Mouse (Mus musculus) brown adipose tissue, adult 24 weeks (tissue): ENCODE results near the gene Sppl3. TPM values are rescaled to one million over a fixed set of nuclear protein-coding genes. Genes with fewer than 3 reads are reported as not detected.

Source experiments
- H3K27ac ChIP-seq: fragments of 200-500 bp; replicated peaks from 2 replicates; pipeline ENCODE4 v1.5.1; 2012; ENCODE audit warnings: low read depth, mild to moderate bottlenecking, low read length
- H3K4me1 ChIP-seq: fragments of 200-500 bp; 2 replicates; pipeline ENCODE4 v1.6.1; 2012; ENCODE audit warnings: low read length, mixed read lengths; ENCODE audit not compliant: control insufficient read depth, insufficient read depth, insufficient read length
- H3K4me3 ChIP-seq: fragments of 200-500 bp; 2 replicates; pipeline ENCODE4 v1.5.1; 2012; ENCODE audit warnings: low read depth, mild to moderate bottlenecking, low read length, moderate library complexity; ENCODE audit not compliant: insufficient read depth
- polyA plus RNA-seq: library from polyadenylated mRNA; stranded (reverse); fragments of >200 nt; gene quantifications from 2 replicates; pipeline ENCODE4 v1.2.4, GENCODE M21; 2012; ENCODE audit not compliant: missing spikeins, insufficient read depth, insufficient read length

Gene Sppl3
- polyA plus RNA-seq, 1 experiment, result 15.8 TPM

- H3K4me1 ChIP-seq, result peaks cover 8% of the 10 kb centered on the region
- no peak overlapping the region for H3K27ac ChIP-seq
- no peak overlapping the region for H3K4me3 ChIP-seq
Measured at GRCm38 (mm10) chr5:115043626-115044025, 32.7 kb downstream of the Sppl3 start.

- H3K4me1 ChIP-seq, result peaks cover 5% of the 10 kb centered on the region; the same call in 1 of the 2 replicates
- no peak overlapping the region for H3K4me3 ChIP-seq
- H3K27ac ChIP-seq, result no peak overlapping the region
Measured at GRCm38 (mm10) chr5:115045146-115045677, 34.3 kb downstream of the Sppl3 start.

GRCm38 (mm10) chr5:115049692-115050091 is 38.8 kb downstream of the Sppl3 start:
- Histone ChIP-seq H3K4me3 (no peak overlapping the region), H3K27ac (no peak overlapping the region), H3K4me1 (peaks cover 6% of the 10 kb centered on the region)

- H3K27ac ChIP-seq, result no peak overlapping the region
Measured at GRCm38 (mm10) chr5:115050776-115051175, 39.8 kb downstream of the Sppl3 start.

GRCm38 (mm10) chr5:115052546-115052945 is 41.6 kb downstream of the Sppl3 start:
- Histone ChIP-seq H3K4me1 (peaks cover 2% of the 10 kb centered on the region), H3K4me3 (no peak overlapping the region), H3K27ac (no peak overlapping the region)

More at GRCm38 (mm10) chr5:115050776-115051175, 39.8 kb downstream of the Sppl3 start:
- Histone ChIP-seq H3K4me3 (no peak overlapping the region), H3K4me1 (peaks cover 2% of the 10 kb centered on the region)

GRCm38 (mm10) chr5:115053791-115054396 is 43.0 kb downstream of the Sppl3 start:
- Histone ChIP-seq H3K4me1 (peaks cover 2% of the 10 kb centered on the region), H3K4me3 (no peak overlapping the region), H3K27ac (no peak overlapping the region)

- H3K4me3 ChIP-seq, result no peak overlapping the region
- H3K4me1 ChIP-seq, result peaks cover 8% of the 10 kb centered on the region
- no peak overlapping the region for H3K27ac ChIP-seq
Measured at GRCm38 (mm10) chr5:115055418-115055817, 44.5 kb downstream of the Sppl3 start.

- H3K4me3 ChIP-seq, result no peak overlapping the region
- no peak overlapping the region for H3K27ac ChIP-seq
- peaks cover 8% of the 10 kb centered on the region; the same call in 1 of the 2 replicates for H3K4me1 ChIP-seq
Measured at GRCm38 (mm10) chr5:115057153-115057552, 46.2 kb downstream of the Sppl3 start.

GRCm38 (mm10) chr5:115058584-115059297 is 47.8 kb downstream of the Sppl3 start:
- no peak overlapping the region for H3K4me3 ChIP-seq
- H3K4me1 ChIP-seq, result peaks cover 8% of the 10 kb centered on the region; the same call in 1 of the 2 replicates
- H3K27ac ChIP-seq, result no peak overlapping the region

GRCm38 (mm10) chr5:115060067-115060695 is 49.2 kb downstream of the Sppl3 start:
- Histone ChIP-seq H3K4me1 (peaks cover 8% of the 10 kb centered on the region; the same call in 1 of the 2 replicates), H3K27ac (no peak overlapping the region), H3K4me3 (no peak overlapping the region)

GRCm38 (mm10) chr5:115060977-115061376 is 50.0 kb downstream of the Sppl3 start:
- peaks cover 8% of the 10 kb centered on the region; the same call in 1 of the 2 replicates for H3K4me1 ChIP-seq
- no peak overlapping the region for H3K27ac ChIP-seq
- no peak overlapping the region for H3K4me3 ChIP-seq

- peaks cover 10% of the 10 kb centered on the region; the same call in 1 of the 2 replicates for H3K4me1 ChIP-seq
Measured at GRCm38 (mm10) chr5:115062566-115062965, 51.6 kb downstream of the Sppl3 start.

GRCm38 (mm10) chr5:115063391-115063790 is 52.5 kb downstream of the Sppl3 start:
- H3K27ac ChIP-seq, result no peak overlapping the region
- H3K4me1 ChIP-seq, result peaks cover 10% of the 10 kb centered on the region; the same call in 1 of the 2 replicates
- no peak overlapping the region for H3K4me3 ChIP-seq

More at GRCm38 (mm10) chr5:115062566-115062965, 51.6 kb downstream of the Sppl3 start:
- Histone ChIP-seq H3K27ac (no peak overlapping the region), H3K4me3 (no peak overlapping the region)

- Histone ChIP-seq H3K27ac (no peak overlapping the region), H3K4me3 (no peak overlapping the region), H3K4me1 (peaks cover 7% of the 10 kb centered on the region; the same call in 1 of the 2 replicates)
Measured at GRCm38 (mm10) chr5:115066245-115066644, 55.3 kb downstream of the Sppl3 start.
